Comparison of ENCODE assay signal across 19 mouse cellular contexts in the genomic region with DNA sequence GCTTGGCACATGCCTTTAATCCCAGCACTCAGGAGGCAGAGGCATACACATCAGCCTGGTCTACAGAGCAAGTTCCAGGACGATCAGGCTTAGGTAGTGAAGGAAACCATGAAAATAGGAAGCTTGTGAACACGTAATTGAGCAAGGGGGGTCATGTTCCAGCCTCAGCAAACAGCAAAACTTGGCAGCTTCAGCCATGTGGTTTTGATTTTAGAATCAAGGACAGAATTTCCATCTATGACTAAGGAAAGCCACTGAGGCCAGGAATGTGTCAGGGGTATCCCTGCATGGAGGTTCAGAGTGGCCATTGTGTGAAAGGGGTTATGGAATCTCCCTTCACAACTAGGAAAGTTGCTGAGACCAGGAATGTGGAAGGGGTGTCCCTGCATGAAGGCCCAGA. TPM values are rescaled to one million over a fixed set of nuclear protein-coding genes. Genes with fewer than 3 reads are reported as not detected.
"Had no signal": no experiment of that assay in that cellular context is flagged by ENCODE, and none has a peak within 500 bp of the region (broad histone marks: within the 10 kb centered on the region; RNA-seq: fewer than 3 reads in every experiment).

No protein-coding gene starts in this region.

- H3K4me3 ChIP-seq: limb, embryonic 12.5 days; limb, embryonic 15.5 days; liver, embryonic 12.5 days; liver, embryonic 15.5 days; lung, embryonic 15.5 days; megakaryocyte, embryonic 14.5 days; midbrain, embryonic 10.5 days had no signal

- H3K4me1 ChIP-seq: limb, embryonic 12.5 days; limb, embryonic 15.5 days; liver, embryonic 15.5 days; lung, embryonic 15.5 days had no signal

- H3K36me3 ChIP-seq: limb, embryonic 12.5 days; limb, embryonic 15.5 days; liver, embryonic 12.5 days; liver, embryonic 15.5 days; lung, embryonic 15.5 days; midbrain, embryonic 10.5 days had no signal

- H3K9ac ChIP-seq: limb, embryonic 12.5 days; limb, embryonic 15.5 days; liver, embryonic 12.5 days; liver, embryonic 15.5 days; lung, embryonic 15.5 days had no signal

- DNase-seq: kidney, postnatal 14 days; kidney, postnatal 4 days; left cerebral cortex, postnatal 4 days; lung, adult 18-20 months; lung, postnatal 10 days; lung, postnatal 36 days; midbrain, embryonic 14.5 days; thymus, adult 2 months; thymus, postnatal 14 days; thymus, postnatal 4 days had no signal

- H3K27me3 ChIP-seq: limb, embryonic 12.5 days; limb, embryonic 15.5 days; liver, embryonic 12.5 days; liver, embryonic 15.5 days; lung, embryonic 15.5 days had no signal

- ATAC-seq: liver, embryonic 12.5 days had no signal

- H3K4me2 ChIP-seq: limb, embryonic 12.5 days; limb, embryonic 15.5 days; liver, embryonic 12.5 days; liver, embryonic 15.5 days; lung, embryonic 15.5 days had no signal

- H3K9me3 ChIP-seq: limb, embryonic 12.5 days; limb, embryonic 15.5 days; liver, embryonic 12.5 days; liver, embryonic 15.5 days; lung, embryonic 15.5 days; megakaryocyte, embryonic 14.5 days; midbrain, embryonic 10.5 days had no signal

- H3K27ac ChIP-seq: limb, embryonic 12.5 days; limb, embryonic 15.5 days; liver, embryonic 12.5 days; liver, embryonic 15.5 days; lung, embryonic 15.5 days; midbrain, embryonic 10.5 days had no signal

RNA-seq across cellular contexts. Expression of a gene that starts 11.9 kb away (rescaled TPM):
- polyA plus RNA-seq: limb, embryonic 15.5 days; liver, embryonic 12.5 days; liver, embryonic 15.5 days; lung, embryonic 15.5 days; neural tube, embryonic 11.5 days; spleen, adult 2 months had no signal
